Mouse (Mus musculus) MEL (cell line): ENCODE measurements around the gene Hrh2. TPM values are rescaled to one million over a fixed set of nuclear protein-coding genes. Genes with fewer than 3 reads are reported as not detected.
A peak's percentile ranks its signal among the peaks of the same experiment; 100 is the strongest.

Experiments
- DNase-seq: peaks from one replicate; pipeline ENCODE4 v3.0.0; 2011; ENCODE audit warnings: low read depth, low spot score
- H3K27ac ChIP-seq: 2 replicates; pipeline ENCODE4 v1.5.1; 2012; ENCODE audit warnings: low read depth, mild to moderate bottlenecking, control low read depth, low read length, moderate library complexity; ENCODE audit not compliant: control insufficient read depth
- H3K27me3 ChIP-seq, 2 experiments: fragments of 150-350 bp in 1 of 2; sonication (generic) in 1 of 2; 2 replicates each; pipeline ENCODE4 v1.6.1; 2012; ENCODE audit warnings: low read length in 2 of 2, mild to moderate bottlenecking in 2 of 2, improper control_type of control experiment in 1 of 2, moderate library complexity in 1 of 2; ENCODE audit not compliant: insufficient read depth in 2 of 2, control insufficient read depth in 1 of 2
- H3K36me3 ChIP-seq, 2 experiments: 2 replicates each; pipeline ENCODE4 v1.6.1; 2012 to 2014; ENCODE audit warnings: low read length in 2 of 2, improper control_type of control experiment in 1 of 2, inconsistent platforms in 1 of 2, mild to moderate bottlenecking in 1 of 2; ENCODE audit not compliant: insufficient read depth in 2 of 2, control insufficient read depth in 1 of 2
- H3K4me1 ChIP-seq, 2 experiments: fragments of 150-350 bp in 1 of 2; sonication (generic) in 1 of 2; 2 replicates each; pipeline ENCODE4 v1.6.1; 2012; ENCODE audit warnings: low read length in 2 of 2, improper control_type of control experiment in 1 of 2, mild to moderate bottlenecking in 1 of 2; ENCODE audit not compliant: insufficient read depth in 2 of 2, control insufficient read depth in 1 of 2
- H3K4me3 ChIP-seq, 2 experiments: fragments of 150-350 bp in 1 of 2; sonication (generic) in 1 of 2; 2 replicates each; pipeline ENCODE4 v1.5.1; 2012; ENCODE audit warnings: low read depth in 2 of 2, low read length in 2 of 2, mild to moderate bottlenecking in 2 of 2, moderate library complexity in 2 of 2, control low read depth in 1 of 2, improper control_type of control experiment in 1 of 2; ENCODE audit not compliant: control insufficient read depth in 1 of 2, insufficient read depth in 1 of 2
- H3K79me2 ChIP-seq: 2 replicates; pipeline ENCODE4 v1.6.1; 2012; ENCODE audit warnings: mild to moderate bottlenecking, low read length, moderate library complexity; ENCODE audit not compliant: control insufficient read depth, poor library complexity, insufficient read depth
- H3K9ac ChIP-seq: 2 replicates; pipeline ENCODE4 v1.6.1; 2012; ENCODE audit warnings: low read depth, mild to moderate bottlenecking, control low read depth, low read length, moderate library complexity; ENCODE audit not compliant: control insufficient read depth, poor library complexity, severe bottlenecking
- H3K9me3 ChIP-seq: fragments of 150-350 bp; sonication (generic); replicated peaks from 2 replicates; pipeline ENCODE4 v1.6.1; 2012; ENCODE audit warnings: mild to moderate bottlenecking, low read length, improper control_type of control experiment, moderate library complexity; ENCODE audit not compliant: insufficient read depth
- BHLHE40 ChIP-seq: IDR thresholded peaks from 2 replicates; pipeline ENCODE4 v1.6.1; 2012; ENCODE audit warnings: low read depth, mild to moderate bottlenecking, inconsistent platforms, low read length, improper control_type of control experiment, borderline replicate concordance
- ELF1 ChIP-seq: IDR thresholded peaks from 2 replicates; pipeline ENCODE4 v1.6.1; 2014; ENCODE audit warnings: low read depth, mild to moderate bottlenecking, inconsistent platforms, low read length, improper control_type of control experiment, moderate library complexity
- ETS1 ChIP-seq: IDR thresholded peaks from 2 replicates; pipeline ENCODE4 v1.6.1; 2012; ENCODE audit warnings: low read depth, mild to moderate bottlenecking, inconsistent platforms, low read length, improper control_type of control experiment, moderate library complexity
- GABPA ChIP-seq: IDR thresholded peaks from 2 replicates; pipeline ENCODE4 v1.6.1; 2012; ENCODE audit warnings: low read depth, mild to moderate bottlenecking, inconsistent platforms, low read length, improper control_type of control experiment, moderate library complexity
- JUND ChIP-seq: IDR thresholded peaks from 2 replicates; pipeline ENCODE4 v1.6.1; 2011; ENCODE audit warnings: low read depth, mild to moderate bottlenecking, improper control_type of control experiment, low read length
- KAT2A ChIP-seq: conservative IDR thresholded peaks from 2 replicates; pipeline ENCODE4 v1.6.1; 2012; ENCODE audit warnings: low read depth, low read length, improper control_type of control experiment, inconsistent platforms
- MAX ChIP-seq: IDR thresholded peaks from 2 replicates; pipeline ENCODE4 v1.6.1; 2011; ENCODE audit warnings: low read length, improper control_type of control experiment
- MAZ ChIP-seq: IDR thresholded peaks from 2 replicates; pipeline ENCODE4 v1.6.1; 2012; ENCODE audit warnings: low read depth, mild to moderate bottlenecking, inconsistent platforms, low read length, improper control_type of control experiment
- MXI1 ChIP-seq: IDR thresholded peaks from 2 replicates; pipeline ENCODE4 v1.6.1; 2011; ENCODE audit warnings: mild to moderate bottlenecking, low read depth, low read length, improper control_type of control experiment
- NELFE ChIP-seq: IDR thresholded peaks from 2 replicates; pipeline ENCODE4 v1.6.1; 2011; ENCODE audit warnings: low read depth, low read length, improper control_type of control experiment
- POLR2A ChIP-seq, 2 experiments: IDR thresholded peaks; 2 replicates each; pipeline ENCODE4 v1.6.1; 2011 to 2012; ENCODE audit warnings: low read length in 2 of 2, mild to moderate bottlenecking in 2 of 2, control low read depth in 1 of 2, improper control_type of control experiment in 1 of 2, low read depth in 1 of 2, moderate library complexity in 1 of 2; ENCODE audit not compliant: control insufficient read depth in 1 of 2, insufficient read depth in 1 of 2, poor library complexity in 1 of 2
- POLR2AphosphoS2 ChIP-seq: IDR thresholded peaks from 2 replicates; pipeline ENCODE4 v1.6.1; 2011; ENCODE audit warnings: low read length, improper control_type of control experiment
- RAD21 ChIP-seq: IDR thresholded peaks from 2 replicates; pipeline ENCODE4 v1.6.1; 2011; ENCODE audit warnings: mild to moderate bottlenecking, low read depth, low read length, improper control_type of control experiment
- RCOR1 ChIP-seq: IDR thresholded peaks from 2 replicates; pipeline ENCODE4 v1.6.1; 2012; ENCODE audit warnings: low read depth, mild to moderate bottlenecking, inconsistent platforms, low read length, improper control_type of control experiment
- TCF12 ChIP-seq: IDR thresholded peaks from 2 replicates; pipeline ENCODE4 v1.6.1; 2014; ENCODE audit warnings: low read depth, mild to moderate bottlenecking, inconsistent platforms, low read length, improper control_type of control experiment, moderate library complexity
- UBTF ChIP-seq: IDR thresholded peaks from 2 replicates; pipeline ENCODE4 v1.6.1; 2012; ENCODE audit warnings: low read depth, mild to moderate bottlenecking, inconsistent platforms, low read length, improper control_type of control experiment, moderate library complexity, borderline replicate concordance; ENCODE audit not compliant: insufficient read depth
- USF1 ChIP-seq: IDR thresholded peaks from 2 replicates; pipeline ENCODE4 v1.6.1; 2014; ENCODE audit warnings: low read depth, mild to moderate bottlenecking, inconsistent platforms, low read length, improper control_type of control experiment, moderate library complexity
- ZC3H11A ChIP-seq: IDR thresholded peaks from 2 replicates; pipeline ENCODE4 v1.6.1; 2012; ENCODE audit warnings: low read depth, mild to moderate bottlenecking, inconsistent platforms, low read length, improper control_type of control experiment
- ZKSCAN1 ChIP-seq: IDR thresholded peaks from 2 replicates; pipeline ENCODE4 v1.6.1; 2012; ENCODE audit warnings: low read depth, mild to moderate bottlenecking, inconsistent platforms, low read length, improper control_type of control experiment, moderate library complexity
- ZMIZ1 ChIP-seq: IDR thresholded peaks from 2 replicates; pipeline ENCODE4 v1.6.1; 2012; ENCODE audit warnings: low read depth, mild to moderate bottlenecking, inconsistent platforms, low read length, improper control_type of control experiment, moderate library complexity
- ZNF384 ChIP-seq: IDR thresholded peaks from 2 replicates; pipeline ENCODE4 v1.6.1; 2012; ENCODE audit warnings: low read depth, mild to moderate bottlenecking, inconsistent platforms, low read length, improper control_type of control experiment
- polyA plus RNA-seq, 2 experiments: library from polyadenylated mRNA; stranded (reverse) in 1 of 2; unstranded in 1 of 2; fragments of >175 nt in 1 of 2; fragments of >200 nt in 1 of 2; gene quantifications; 2 replicates each; pipeline versions ENCODE4 v1.2.1 to v1.2.4; 2012; ENCODE audit warnings: low replicate concordance in 2 of 2, low read depth in 1 of 2; ENCODE audit not compliant: insufficient read length in 2 of 2, insufficient read depth in 1 of 2, missing spikeins in 1 of 2
- total RNA-seq: library from RNA; depleted of rRNA; stranded (reverse); fragments of 300-350 nt; gene quantifications from 2 replicates; pipeline ENCODE4 v1.2.3, GENCODE M21; 2012

The Hrh2 gene
- total and polyA plus RNA-seq, 3 experiments = 0.07 TPM; not detected in 2

DNA sequence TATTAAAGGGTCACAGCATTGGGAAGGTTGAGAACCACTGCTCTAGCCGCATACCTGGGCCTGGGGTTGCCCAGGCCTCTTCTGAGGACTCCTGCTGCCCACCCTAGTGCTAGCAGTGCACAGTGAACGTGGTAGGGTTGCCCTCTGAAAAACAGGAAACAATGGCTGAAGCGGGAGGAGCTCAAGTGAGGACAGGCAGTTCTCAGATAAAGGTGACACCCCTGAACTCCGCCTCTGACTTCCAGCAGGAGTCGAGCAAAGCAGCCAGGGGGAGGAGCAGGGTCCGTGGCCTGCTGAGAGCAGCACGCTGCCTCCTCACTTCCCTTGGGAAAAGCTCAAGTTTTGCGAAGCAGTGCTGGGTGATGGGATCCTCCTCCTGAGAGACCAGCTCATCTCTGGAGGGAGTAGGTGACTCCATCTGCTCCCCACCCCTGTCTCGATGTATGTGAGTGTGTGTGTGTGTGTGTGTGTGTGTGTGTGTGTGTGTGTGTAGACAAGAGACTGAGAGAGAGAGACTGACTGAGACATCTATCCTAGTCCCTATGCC lies 38.2 kb upstream of the Hrh2 start:
- peaks cover 0 to 5% of the 10 kb centered on the region in 2 experiments; a peak in 2 of 4 replicates for H3K36me3 ChIP-seq
- H3K4me3 ChIP-seq = peak overlapping the region; percentile 41 to 56
- H3K27ac ChIP-seq = no peak overlapping the region
- H3K4me1 ChIP-seq = peaks cover 0 to 10% of the 10 kb centered on the region in 2 experiments; a peak in 1 of 4 replicates
- DNase-seq = peak; percentile 75
- H3K9me3 ChIP-seq = no peaks in the 10 kb centered on the region
- peaks cover 0 to 1% of the 10 kb centered on the region in 2 experiments; a peak in 2 of 4 replicates for H3K27me3 ChIP-seq
- 0 out of 2 replicates have a peak overlapping the region, but pooled peaks have one; percentile 29 for H3K9ac ChIP-seq
- H3K79me2 ChIP-seq = no peaks in the 10 kb centered on the region
- no peak for TF ChIP-seq GABPA
- TF ChIP-seq POLR2A (IDR thresholded peaks at IDR 0.05; ENCODE audit: control insufficient read depth in 1 of 2, insufficient read depth in 1 of 2, low read depth in 1 of 2, low read length in 2 of 2, poor library complexity in 1 of 2) = 0 out of 4 replicates have a peak, but pooled peaks of 1 of the 2 experiments have one; percentile 34
- TF ChIP-seq JUND = no peak
- 0 out of 2 replicates have a peak, but pooled peaks have one; percentile 48 for TF ChIP-seq MXI1
- no peak for TF ChIP-seq MAX
- TF ChIP-seq MAZ = 0 out of 2 replicates have a peak, but pooled peaks have one; percentile 22
- TF ChIP-seq ZKSCAN1 = no peak
- TF ChIP-seq USF1 = no peak
- TF ChIP-seq BHLHE40 = no peak
- TF ChIP-seq RAD21 = no peak
- no peak for TF ChIP-seq KAT2A
- no peak for TF ChIP-seq ZC3H11A
- TF ChIP-seq NELFE = 0 out of 2 replicates have a peak, but pooled peaks have one; percentile 22

DNA sequence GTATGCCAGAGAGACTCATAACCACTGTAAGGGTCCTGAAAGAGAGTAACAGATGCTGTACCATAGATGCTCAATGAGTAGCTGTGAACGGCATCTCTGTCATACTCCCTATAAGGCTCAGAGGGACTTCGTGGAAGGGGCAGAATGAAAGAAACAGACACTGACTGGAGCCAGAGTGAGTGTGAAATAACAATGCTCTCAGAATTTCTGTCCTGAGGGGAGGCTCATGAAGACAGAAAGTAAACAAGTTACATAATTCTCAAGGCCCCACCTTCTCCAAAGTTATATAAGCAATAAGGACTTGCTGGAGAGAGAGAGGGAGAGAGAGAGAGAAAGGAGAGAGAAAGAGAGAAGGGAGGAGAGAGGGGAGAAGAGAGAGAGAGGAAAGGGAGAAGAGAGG lies 36.1 kb upstream of the Hrh2 start:
- no peak for TF ChIP-seq RCOR1
- no peak for TF ChIP-seq ZKSCAN1
- no peak for TF ChIP-seq UBTF
- TF ChIP-seq ZNF384 = no peak
- no peak for TF ChIP-seq POLR2AphosphoS2
- no peak for TF ChIP-seq ELF1
- TF ChIP-seq ZMIZ1 = no peak
- TF ChIP-seq ETS1 = no peak
- TF ChIP-seq TCF12 = no peak
- no peak for TF ChIP-seq POLR2A (IDR thresholded peaks at IDR 0.05; ENCODE audit: control insufficient read depth in 1 of 2, insufficient read depth in 1 of 2, low read depth in 1 of 2, low read length in 2 of 2, poor library complexity in 1 of 2)
- TF ChIP-seq, all 39 proteins: peak for 0
- H3K36me3 ChIP-seq = peaks cover 0 to 5% of the 10 kb centered on the region in 2 experiments; a peak in 2 of 4 replicates
- peaks cover 0 to 10% of the 10 kb centered on the region in 2 experiments; a peak in 1 of 4 replicates for H3K4me1 ChIP-seq
- peaks cover 0 to 1% of the 10 kb centered on the region in 2 experiments; a peak in 1 of 4 replicates for H3K27me3 ChIP-seq
- no peak overlapping the region for H3K27ac ChIP-seq
- no peak overlapping the region for H3K9ac ChIP-seq
- DNase-seq = no peak
- no peak overlapping the region for H3K4me3 ChIP-seq
- no peaks in the 10 kb centered on the region for H3K9me3 ChIP-seq
- H3K79me2 ChIP-seq = no peaks in the 10 kb centered on the region
